Mouse (Mus musculus) cerebellum, adult 2 months (tissue): ENCODE data around the gene Ccn6. TPM values are rescaled to one million over a fixed set of nuclear protein-coding genes. Genes with fewer than 3 reads are reported as not detected.

Experiments used
- DNase-seq, 2 experiments: peaks; one replicate each; pipeline ENCODE4 v3.0.0; 2021
- H3K27ac ChIP-seq: fragments of 200-500 bp; 2 replicates; pipeline ENCODE4 v1.5.1; 2012; ENCODE audit warnings: low read length, control low read depth, inconsistent platforms; ENCODE audit not compliant: insufficient read depth
- H3K27me3 ChIP-seq: fragments of 200-500 bp; 2 replicates; pipeline ENCODE4 v1.6.1; 2012; ENCODE audit warnings: inconsistent platforms, mild to moderate bottlenecking, low read length, moderate library complexity; ENCODE audit not compliant: control insufficient read depth, insufficient read depth
- H3K4me1 ChIP-seq: fragments of 200-500 bp; 2 replicates; pipeline ENCODE4 v1.6.1; 2011; ENCODE audit warnings: low read length; ENCODE audit not compliant: control insufficient read depth, insufficient read depth
- H3K4me3 ChIP-seq: fragments of 200-500 bp; replicated peaks from 2 replicates; pipeline ENCODE3; 2011; ENCODE audit warnings: mild to moderate bottlenecking, low read depth, low read length, control low read depth; ENCODE audit not compliant: insufficient read depth
- CTCF ChIP-seq: fragments of 200-500 bp; IDR thresholded peaks from 2 replicates; pipeline ENCODE4 v1.5.1; 2011; ENCODE audit warnings: low read depth, mild to moderate bottlenecking, control low read depth, low read length, moderate library complexity, borderline replicate concordance; ENCODE audit not compliant: insufficient read depth
- POLR2A ChIP-seq: fragments of 200-500 bp; IDR thresholded peaks from 2 replicates; pipeline ENCODE4 v1.6.1; 2011; ENCODE audit warnings: low read length, control low read depth, borderline replicate concordance; ENCODE audit not compliant: insufficient read depth
- WGBS: fragments of 180-500 bp; shearing (Covaris S2); methylation state at CpG from one replicate; pipeline ENCODE4 v1.1.7; 2018; 5-methylcytosine and 5-hydroxymethylcytosine counted together
- polyA plus RNA-seq: library from polyadenylated mRNA; depleted of rRNA; stranded (reverse); fragments of >200 nt; gene quantifications from 2 replicates; pipeline ENCODE4 v1.2.3, GENCODE M21; 2012

Gene Ccn6
- polyA plus RNA-seq, 1 experiment = 0.21 TPM

GRCm38 (mm10) chr10:39170706-39171105 lies 7.1 kb upstream of the Ccn6 start:
- H3K4me3 ChIP-seq = no peak overlapping the region
- WGBS = 7% methylated on average over 6 of the region's 6 CpGs
- DNase-seq = peak; percentile 24 to 35
- no peaks in the 10 kb centered on the region for H3K27me3 ChIP-seq
- H3K27ac ChIP-seq = no peak overlapping the region
- TF ChIP-seq POLR2A (no peak), CTCF (no peak)
- H3K4me1 ChIP-seq = no peaks in the 10 kb centered on the region

- H3K27me3 ChIP-seq = no peaks in the 10 kb centered on the region
- H3K27ac ChIP-seq = no peak overlapping the region
- peak; percentile 84 for TF ChIP-seq CTCF
- no peak for TF ChIP-seq POLR2A
- WGBS = 11% methylated on average over 8 of the region's 8 CpGs
- peak; percentile 72 to 85 for DNase-seq
- no peak overlapping the region for H3K4me3 ChIP-seq
- H3K4me1 ChIP-seq = no peaks in the 10 kb centered on the region
Observed at GRCm38 (mm10) chr10:39170181-39170580, 6.6 kb upstream of the Ccn6 start.

- Histone ChIP-seq H3K4me3 (no peak overlapping the region), H3K4me1 (no peaks in the 10 kb centered on the region), H3K27me3 (no peaks in the 10 kb centered on the region), H3K27ac (no peak overlapping the region)
- DNase-seq = no peak
- WGBS = 60% methylated on average over 9 of the region's 9 CpGs
- TF ChIP-seq CTCF (no peak), POLR2A (no peak)
Observed at GRCm38 (mm10) chr10:39169642-39170041, 6.0 kb upstream of the Ccn6 start.

- Histone ChIP-seq H3K27me3 (no peaks in the 10 kb centered on the region), H3K4me3 (no peak overlapping the region), H3K4me1 (no peaks in the 10 kb centered on the region), H3K27ac (no peak overlapping the region)
- TF ChIP-seq CTCF = no peak
- TF ChIP-seq POLR2A = no peak
- DNase-seq = no peak
- WGBS = 79% methylated on average over 11 of the region's 11 CpGs
Observed at GRCm38 (mm10) chr10:39167611-39168010, 4.0 kb upstream of the Ccn6 start.

GRCm38 (mm10) chr10:39165632-39166115 lies 2.1 kb upstream of the Ccn6 start:
- 1% methylated on average over 11 of the region's 11 CpGs for WGBS
- Histone ChIP-seq H3K27me3 (no peaks in the 10 kb centered on the region), H3K4me1 (no peaks in the 10 kb centered on the region), H3K27ac (no peak overlapping the region), H3K4me3 (peak overlapping the region; percentile 56)
- peak; percentile 57 to 64 for DNase-seq
- no peak for TF ChIP-seq CTCF
- no peak for TF ChIP-seq POLR2A

GRCm38 (mm10) chr10:39162666-39163484 lies 719 bp downstream of the Ccn6 start:
- Histone ChIP-seq H3K27me3 (no peaks in the 10 kb centered on the region), H3K4me3 (no peak overlapping the region), H3K27ac (no peak overlapping the region), H3K4me1 (no peaks in the 10 kb centered on the region)
- WGBS = 45% methylated on average over 18 of the region's 18 CpGs
- DNase-seq = no peak
- TF ChIP-seq POLR2A (no peak), CTCF (no peak)

- WGBS = 91% methylated on average over 1 of the region's 1 CpGs
- Histone ChIP-seq H3K27ac (no peak overlapping the region), H3K4me3 (no peak overlapping the region), H3K4me1 (no peaks in the 10 kb centered on the region), H3K27me3 (no peaks in the 10 kb centered on the region)
- TF ChIP-seq POLR2A = no peak
- no peak for TF ChIP-seq CTCF
- no peak for DNase-seq
Observed at GRCm38 (mm10) chr10:39161406-39161805, 2.2 kb downstream of the Ccn6 start.

GRCm38 (mm10) chr10:39158306-39158705 lies 5.3 kb downstream of the Ccn6 start:
- no peaks in the 10 kb centered on the region for H3K27me3 ChIP-seq
- WGBS = 51% methylated on average over 12 of the region's 12 CpGs
- no peak overlapping the region for H3K27ac ChIP-seq
- H3K4me3 ChIP-seq = no peak overlapping the region
- no peak for DNase-seq
- no peaks in the 10 kb centered on the region for H3K4me1 ChIP-seq
- no peak for TF ChIP-seq POLR2A
- TF ChIP-seq CTCF = no peak
